Mouse (Mus musculus) cortical plate, adult 2 months (tissue): ENCODE data around the gene Zdhhc14.

Experiments used
- CTCF ChIP-seq: fragments of 200-500 bp; IDR thresholded peaks from 2 replicates; pipeline ENCODE4 v1.5.1; 2011; ENCODE audit warnings: mild to moderate bottlenecking, control low read depth, low read length; ENCODE audit not compliant: insufficient read depth; ENCODE audit errors: extremely low read depth
- POLR2A ChIP-seq: fragments of 200-500 bp; IDR thresholded peaks from 2 replicates; pipeline ENCODE4 v1.6.1; 2011; ENCODE audit warnings: mild to moderate bottlenecking, low read length, control low read depth; ENCODE audit not compliant: insufficient read depth; ENCODE audit errors: extremely low read depth

- TF ChIP-seq CTCF (no peak), POLR2A (no peak)
These were observed 168.1 kb downstream of the Zdhhc14 start for GRCm38 (mm10) chr17:5660317-5661080.
